Mouse (Mus musculus): ENCODE measurements around the gene Itpripl1.
"Not testable (repeated sequence)": the region's sequence is repeated elsewhere in the genome, so short reads cannot be mapped to it uniquely, and the experiment has no call there.

The Itpripl1 gene

GRCm38 (mm10) chr2:127092000-127092399, 51.2 kb downstream of the Itpripl1 start:
- DNase-seq (ENCODE audit: low read depth, low spot score), result no peak

GRCm38 (mm10) chr2:127090151-127090550, 53.1 kb downstream of the Itpripl1 start:
- DNase-seq (ENCODE audit: low read depth, low spot score), result not testable (repeated sequence)

Data from brain, adult 2 months (tissue).